Mouse (Mus musculus): ENCODE data around the gene Fezf1.

Fezf1 gene

DNA sequence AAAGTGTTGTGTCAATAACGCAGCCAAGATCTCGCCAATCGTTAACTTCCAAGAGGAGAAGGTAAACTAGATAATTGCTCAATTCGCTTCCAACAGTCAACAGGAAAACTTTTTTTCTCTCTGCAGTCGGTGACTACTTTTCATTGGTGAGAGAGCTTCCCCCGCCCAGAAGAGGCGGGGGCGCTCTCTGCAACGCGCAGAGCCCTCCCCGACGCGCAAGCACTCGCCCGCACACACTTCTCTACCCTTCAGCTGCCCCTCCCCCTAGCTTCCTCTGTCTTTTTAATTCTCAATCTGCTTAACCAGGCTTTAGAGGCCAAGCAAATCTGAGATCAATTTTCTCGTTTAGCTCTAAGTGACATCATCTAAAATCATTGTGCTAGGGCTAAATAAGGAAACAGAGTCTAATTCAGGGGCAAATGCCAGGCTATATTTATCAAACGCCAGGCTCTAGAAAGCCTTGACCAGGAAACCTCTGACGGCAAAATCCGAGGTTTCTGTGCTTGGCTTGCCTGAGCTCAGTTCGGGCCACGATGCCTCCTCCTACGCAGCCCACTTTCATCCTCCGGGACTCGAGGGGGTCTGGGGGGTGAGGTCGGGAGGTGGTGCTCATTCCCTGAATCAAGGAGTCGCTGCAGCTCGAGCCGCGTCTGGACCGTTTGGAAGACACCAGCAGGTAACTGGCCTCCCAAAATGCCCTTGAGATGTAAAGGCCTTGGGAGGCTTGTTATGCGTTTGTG lies at the start of gene Fezf1:
TSS of gene Fezf1 (minus strand) at position 50 of the 740 bp plus-strand sequence.
- no peak for DNase-seq (ENCODE audit: low spot score)

DNA sequence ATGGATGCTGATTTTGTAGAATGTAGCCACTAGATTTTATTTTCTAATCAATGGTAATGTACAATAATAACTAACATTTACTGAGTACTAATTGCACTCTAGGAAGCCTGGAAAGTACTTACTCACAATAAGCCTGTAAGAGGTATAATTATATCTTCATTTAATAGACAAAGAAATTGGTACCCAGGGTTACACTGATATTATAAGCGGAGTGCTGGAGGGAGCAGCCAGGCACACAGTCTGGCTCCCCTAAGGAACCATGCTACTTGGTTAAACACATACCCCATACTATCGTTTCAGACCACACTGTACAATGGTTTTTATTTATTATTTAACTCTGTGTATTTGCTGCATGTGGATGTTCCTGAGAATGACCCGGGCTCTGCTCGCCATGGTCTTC lies 46.5 kb upstream of the Fezf1 start:
- no peak for DNase-seq (ENCODE audit: low spot score)

DNA sequence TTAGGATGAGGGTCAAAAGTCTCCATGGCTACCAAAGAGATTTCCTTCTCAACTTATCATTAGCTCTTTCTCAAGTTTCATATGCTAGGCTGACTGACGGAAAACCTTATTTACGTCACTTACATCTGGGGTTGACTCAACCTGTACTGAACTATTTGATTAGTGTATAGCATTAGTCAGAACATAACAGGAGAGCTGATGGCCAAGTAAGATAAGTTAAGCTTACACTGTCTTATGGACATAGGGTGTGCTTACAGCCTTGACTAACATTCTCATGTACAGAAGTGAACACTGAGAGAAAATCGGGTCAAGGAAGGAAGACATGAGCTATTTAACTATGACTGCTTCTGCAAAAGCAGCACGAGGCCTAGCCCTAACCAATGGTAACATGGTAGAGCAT lies 40.6 kb upstream of the Fezf1 start:
- DNase-seq (ENCODE audit: low spot score): no peak

DNA sequence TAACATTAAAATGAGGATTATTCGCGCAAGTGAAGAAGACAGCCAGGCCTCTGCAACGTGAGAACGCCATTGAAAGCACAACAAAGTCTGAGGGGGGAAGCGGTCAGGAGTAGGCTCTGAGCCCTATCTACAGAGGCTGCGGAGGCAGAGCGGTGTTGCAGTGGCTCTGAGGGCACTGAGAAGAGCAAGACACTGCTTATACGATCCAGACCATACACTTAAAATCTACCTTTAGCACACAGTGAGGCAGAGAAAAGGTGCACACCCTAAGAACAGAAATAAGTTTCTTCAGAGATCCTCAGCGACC lies 33.3 kb upstream of the Fezf1 start:
- no peak for DNase-seq (ENCODE audit: low spot score)

DNA sequence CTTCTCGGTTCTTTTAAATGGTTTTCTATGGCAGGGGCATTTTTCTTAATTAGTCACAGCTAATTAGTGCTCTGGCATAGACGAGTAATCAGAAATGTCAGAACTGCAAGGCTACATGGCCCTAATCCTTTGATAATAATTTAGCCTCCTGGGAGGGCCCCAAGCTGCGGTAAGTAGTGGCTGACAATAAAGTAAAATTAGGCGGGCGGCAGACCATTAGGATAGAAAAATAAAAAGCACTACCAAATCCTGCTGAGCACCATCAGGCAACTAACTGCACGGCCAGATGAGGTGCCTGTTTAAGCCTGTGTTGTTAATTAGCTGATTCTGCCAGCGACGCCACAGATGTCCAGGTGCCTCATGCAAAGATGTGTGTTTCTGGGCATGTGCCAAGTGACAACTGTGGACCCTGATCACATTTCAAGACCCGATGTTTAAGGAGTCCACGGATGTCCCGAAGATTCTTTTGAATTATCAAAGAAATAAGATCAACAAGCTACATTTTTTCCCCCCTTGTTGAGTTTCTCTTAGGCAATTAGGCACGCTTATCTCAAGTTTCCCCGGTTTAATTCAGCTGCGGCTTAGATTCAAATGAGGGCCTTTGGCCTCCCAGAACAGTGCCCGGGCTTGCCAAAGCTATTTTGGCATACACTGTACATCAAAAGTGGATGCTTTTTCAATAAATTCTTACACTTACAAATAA lies 32.8 kb upstream of the Fezf1 start:
- no peak for DNase-seq (ENCODE audit: low spot score)

DNA sequence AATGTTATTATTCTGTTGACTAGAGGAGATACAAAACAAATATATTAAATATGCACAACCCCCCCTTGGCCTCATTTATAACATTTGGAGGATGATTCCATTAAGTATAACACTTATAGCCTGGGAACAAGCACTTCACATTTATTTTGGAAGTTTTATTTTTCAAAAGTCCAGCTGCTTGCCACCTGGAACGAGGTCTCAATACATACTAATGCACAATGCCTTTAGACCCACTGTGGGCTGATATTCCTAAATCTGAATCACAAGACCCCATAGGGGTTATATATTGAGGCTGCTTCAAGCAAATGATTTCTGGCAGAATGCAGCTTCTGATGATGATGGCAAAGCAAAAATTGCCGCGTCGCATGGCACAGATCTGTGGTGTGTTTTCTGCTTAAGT lies 25.3 kb upstream of the Fezf1 start:
- DNase-seq (ENCODE audit: low spot score): no peak

DNA sequence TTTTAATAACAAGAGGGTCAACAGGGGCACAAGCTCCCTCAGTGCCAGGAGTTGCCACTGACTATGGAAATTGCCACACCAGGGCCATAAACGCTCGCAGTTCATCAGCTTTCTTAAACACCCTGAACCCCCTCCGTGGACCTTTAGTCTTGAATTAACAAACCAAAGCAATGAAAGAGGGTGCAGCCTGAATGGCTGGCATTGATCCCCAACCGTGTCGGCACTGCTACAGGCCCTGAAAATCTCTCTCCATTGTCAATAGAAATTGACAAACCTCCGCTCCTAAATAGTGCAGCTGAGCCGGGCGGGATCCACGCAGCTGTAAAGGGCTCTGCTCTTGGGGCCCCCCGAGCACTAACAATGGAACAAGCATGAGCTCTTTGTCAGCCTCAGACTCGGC lies 24.8 kb upstream of the Fezf1 start:
- no peak for DNase-seq (ENCODE audit: low spot score)

DNA sequence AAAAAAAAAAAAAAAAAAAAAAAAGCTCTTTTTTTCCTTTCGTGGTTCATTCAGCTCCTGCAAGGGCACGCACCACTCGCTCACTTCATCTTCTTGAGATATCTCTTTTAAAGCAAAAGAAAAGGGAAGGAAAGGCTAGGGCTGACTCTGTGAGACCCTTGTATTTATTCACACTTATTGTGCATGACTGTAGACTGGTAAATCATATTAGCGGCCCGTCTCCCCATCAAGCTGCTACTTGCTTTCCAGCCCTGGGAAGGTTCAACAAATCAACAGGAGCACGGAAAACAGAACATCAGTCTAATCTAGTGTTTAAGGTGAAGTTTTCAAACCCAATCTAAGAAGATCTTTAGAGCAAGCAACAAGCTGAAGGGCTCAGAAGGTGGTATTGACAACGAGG lies 24.4 kb upstream of the Fezf1 start:
- DNase-seq (ENCODE audit: low spot score): no peak

DNA sequence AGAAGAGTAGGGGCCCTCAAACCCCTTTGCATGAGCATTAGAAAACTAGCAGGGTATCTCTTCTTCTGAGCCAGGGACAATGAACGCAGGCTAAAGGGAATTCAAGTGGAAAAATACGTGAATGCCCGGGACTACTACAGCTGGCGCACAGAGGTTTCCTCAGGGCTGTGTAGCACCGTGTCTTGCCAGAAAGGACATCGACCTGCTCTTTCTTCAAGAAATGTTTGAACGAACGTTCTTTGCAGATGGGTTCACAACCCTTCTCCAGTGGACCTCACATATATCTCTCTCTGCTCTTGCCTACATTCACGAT lies 12.5 kb upstream of the Fezf1 start:
- no peak for DNase-seq (ENCODE audit: low spot score)

DNA sequence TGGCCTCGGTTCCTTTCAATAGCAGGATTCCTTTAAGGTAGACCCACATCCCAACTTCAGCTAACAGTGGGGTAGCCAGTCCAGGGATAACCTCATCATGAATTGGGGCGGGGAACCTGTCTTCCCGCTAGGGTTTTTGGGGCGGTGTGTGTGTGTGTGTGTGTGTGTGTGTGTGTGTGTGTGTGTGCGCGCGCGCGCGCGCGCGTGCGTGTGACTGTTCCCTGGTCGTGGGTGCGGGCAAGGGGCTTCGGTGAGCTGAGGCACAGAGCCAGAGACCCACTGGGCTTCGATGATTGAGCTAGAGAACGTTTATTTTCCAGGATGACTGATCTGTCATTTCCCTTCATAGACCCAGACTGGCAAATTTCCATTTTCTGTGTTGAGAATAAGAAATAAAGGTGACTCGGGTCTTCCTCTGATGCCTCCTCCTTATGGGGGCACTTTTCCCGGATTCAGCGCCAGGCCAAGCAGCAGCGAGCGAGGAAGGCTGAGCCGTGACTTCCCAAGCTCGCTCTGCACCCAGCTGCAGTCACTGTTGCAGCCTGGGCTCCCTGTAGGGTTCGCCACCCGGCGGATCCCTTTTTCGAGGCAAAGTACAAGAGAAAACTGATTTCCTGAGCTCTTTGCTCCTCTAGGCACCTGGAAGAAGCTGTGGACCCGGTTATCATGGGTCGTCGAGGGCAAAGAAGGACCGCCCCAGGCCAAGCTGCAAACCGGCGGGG lies 12.0 kb upstream of the Fezf1 start:
- DNase-seq (ENCODE audit: low spot score): no peak

DNA sequence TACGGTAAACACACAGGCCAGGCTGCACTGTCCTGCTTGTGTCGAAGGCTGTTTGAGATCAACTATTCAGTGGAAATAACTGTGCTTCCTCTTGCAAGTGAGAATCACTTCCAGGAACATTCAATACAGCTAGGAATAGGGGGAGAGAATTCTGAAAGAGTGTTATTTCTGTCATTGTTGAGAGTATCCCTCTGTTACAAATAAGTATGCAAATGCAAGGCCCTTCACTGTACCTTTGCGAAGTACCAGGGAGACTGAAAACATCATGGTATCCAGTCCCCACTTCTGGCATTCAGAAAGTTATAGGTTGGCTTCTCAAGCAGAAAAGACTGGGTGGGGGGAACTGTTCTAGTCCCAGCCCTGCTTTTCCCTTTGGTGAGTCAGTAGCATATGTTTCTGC lies 9.8 kb upstream of the Fezf1 start:
- no peak for DNase-seq (ENCODE audit: low spot score)

DNA sequence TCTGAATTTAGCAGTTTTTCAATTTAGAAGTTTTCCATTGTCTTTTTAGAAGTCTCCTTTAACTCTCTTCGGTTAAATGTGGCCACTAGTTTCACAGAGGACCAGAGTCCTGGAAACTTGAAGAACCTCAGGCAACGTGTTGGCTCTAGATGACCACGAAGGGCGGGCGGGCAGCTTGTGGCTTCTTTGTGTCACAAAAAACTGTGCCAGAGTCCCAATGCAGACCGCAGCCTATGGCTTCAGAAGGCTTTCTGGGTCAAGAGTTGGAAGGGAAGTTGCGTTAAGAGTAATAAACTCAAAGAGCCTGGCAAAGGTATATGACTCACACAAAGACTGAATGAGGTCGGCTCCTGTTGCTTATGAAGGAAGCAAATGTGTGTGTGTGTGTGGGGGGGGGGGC lies 7.0 kb upstream of the Fezf1 start:
- no peak for DNase-seq (ENCODE audit: low spot score)

DNA sequence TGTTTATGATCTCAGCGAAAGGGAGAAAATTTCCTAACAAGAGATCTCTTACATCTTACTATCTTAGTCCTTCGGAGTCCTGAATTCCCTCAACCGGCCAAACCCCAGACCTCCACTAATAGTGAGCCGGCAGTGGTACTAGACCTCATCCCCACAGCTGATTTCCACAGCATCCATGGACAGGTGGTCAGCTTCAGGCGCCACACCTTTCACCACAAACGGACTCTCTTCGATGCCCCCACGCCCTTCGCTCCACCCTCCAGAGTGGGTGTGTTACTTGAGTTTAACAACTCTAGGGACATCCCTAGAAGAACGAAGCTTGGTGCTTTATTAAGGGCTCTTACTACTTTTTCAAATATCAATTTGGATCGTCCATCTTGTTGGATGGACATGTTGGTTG lies 6.5 kb upstream of the Fezf1 start:
- DNase-seq (ENCODE audit: low spot score): no peak

DNA sequence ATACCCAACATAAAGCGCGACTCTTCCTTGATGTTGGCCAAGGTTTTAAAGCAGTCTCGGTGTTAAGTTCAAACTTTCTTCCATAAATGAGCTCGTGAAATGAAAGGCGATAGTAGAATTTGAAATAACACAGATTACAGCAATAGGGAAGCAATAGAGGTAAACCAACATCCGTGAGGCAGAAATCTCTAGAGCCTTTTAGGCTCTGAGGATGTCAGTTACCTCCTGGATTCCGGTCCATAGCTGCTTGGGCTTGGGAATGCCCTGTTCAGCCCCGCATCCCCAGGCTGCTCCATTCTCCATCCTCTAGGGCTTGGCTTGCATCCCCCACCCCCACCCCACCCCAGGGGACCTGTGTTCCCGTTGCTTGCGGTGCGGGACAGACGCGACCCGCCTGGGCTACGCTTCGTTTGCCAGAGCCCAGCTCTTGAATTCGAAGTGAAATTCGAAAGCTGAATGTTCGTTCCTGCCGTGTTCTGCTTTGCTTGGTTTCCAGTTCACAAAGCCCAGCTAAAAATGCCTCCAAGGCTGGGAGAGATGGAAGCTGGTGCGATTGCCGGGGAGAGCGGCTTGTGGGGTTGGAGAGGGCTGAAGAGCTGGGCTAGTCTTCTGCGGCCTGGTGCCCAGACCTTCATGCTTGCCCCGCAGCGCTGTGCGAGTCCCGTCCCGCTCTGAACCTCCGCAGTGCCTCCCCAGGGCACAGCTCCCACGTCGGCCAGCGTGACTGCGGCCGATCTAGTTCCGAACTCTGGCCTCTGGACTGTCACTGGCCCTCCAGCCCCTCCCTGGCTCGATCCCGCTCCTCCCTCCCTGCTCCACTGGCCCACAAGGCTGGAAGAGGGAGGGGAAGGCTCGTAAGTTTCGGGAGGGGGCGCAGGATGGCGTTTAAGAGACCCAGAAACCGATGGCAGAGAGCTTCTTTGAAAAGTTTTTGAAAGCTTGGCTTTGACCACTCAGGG lies 5.5 kb upstream of the Fezf1 start:
- no peak for DNase-seq (ENCODE audit: low spot score)

DNA sequence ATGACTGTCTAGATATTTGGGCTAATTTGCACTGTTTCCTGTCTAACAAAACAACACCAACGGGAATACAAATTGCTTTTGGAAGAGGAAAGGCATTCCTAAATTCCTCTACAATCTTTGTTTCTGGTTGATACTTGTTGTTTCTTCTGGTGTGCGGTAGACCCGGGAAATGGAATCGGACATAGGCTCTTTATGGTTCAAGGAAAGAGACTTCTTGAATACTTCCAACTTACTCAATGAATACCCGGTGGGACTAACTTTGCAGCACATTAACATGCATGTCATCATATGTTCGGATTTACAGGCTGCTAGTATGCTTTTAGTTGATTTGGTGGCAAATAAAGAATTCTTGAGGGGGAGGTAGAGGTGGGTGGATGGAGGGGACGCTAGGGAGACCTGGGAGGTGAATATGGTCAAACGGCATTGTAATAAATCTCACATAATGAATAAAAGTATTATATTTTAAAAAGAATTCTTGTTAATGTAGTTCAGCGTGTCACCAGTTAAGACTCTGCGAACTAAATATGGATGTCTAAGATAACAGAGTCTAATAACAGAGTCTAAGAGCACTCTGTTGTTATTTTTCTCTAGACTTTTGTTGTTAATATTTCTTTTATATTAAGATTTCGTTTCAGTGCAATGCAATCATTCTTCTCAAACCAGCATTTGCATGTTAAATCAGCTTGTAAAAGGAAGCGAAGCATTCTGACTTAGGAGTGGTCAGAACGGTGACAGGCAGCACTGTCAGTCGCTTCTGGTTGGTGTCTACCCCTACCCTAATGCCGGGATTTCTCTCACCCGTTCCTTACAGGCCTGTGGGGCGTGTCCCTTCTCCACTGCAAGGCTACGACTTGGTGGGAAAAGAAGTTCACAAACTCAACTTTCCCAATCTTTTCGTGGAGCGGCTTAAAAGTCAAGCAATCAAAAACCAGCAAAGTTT lies 4.3 kb upstream of the Fezf1 start:
- no peak for DNase-seq (ENCODE audit: low spot score)

DNA sequence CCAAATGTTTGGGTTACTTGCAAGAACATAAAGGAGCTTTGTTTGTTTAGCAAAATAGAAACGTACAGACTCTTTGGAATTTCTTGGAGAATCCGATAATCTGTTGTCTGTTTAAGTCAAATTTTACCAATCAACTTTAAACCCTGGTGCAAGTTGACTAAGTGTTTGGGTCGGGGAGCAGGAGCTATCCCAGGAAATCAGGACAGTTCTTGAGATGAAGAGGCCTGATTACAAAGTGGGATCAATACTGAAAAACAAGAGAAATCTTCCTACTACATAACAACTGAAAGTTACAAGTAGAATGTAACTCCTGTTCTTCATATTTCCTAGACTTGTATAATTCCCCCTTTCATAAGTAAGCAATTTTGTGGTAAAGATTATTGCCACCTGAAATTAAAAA lies 3.3 kb upstream of the Fezf1 start:
- DNase-seq (ENCODE audit: low spot score): no peak

DNA sequence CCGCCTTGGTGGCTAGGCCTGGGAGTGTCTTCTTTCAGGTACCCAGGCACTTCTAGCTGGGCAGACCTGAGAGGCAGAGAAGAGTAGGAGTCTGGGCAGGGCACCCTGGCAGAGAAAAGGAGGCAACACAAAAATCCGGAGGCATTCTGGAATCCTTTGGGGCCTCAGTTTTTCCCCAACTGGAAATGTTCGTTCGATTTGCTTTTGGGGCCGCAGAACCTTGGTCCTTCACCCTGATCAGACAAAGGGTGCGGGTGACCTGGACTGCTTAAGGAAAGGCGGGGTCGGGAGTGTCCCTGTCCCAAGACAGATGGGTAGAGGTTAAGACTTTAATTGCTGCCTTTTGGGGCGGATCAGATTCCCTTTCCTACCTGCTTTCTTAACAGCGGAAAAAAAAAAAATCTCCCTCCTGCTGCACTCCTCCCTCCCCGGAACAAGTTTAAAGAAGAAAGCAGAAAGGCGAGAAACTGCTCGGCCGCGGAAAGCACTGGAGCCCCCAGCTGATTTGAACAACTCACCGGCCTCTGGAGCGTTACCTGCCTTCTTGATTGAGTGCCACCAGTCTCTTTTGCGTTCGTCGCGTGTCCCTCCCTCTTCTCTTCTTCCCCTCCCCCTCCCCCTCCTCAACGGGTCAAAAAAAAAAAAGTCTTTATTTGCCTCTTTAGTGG lies 2.3 kb upstream of the Fezf1 start:
- no peak for DNase-seq (ENCODE audit: low spot score)

DNA sequence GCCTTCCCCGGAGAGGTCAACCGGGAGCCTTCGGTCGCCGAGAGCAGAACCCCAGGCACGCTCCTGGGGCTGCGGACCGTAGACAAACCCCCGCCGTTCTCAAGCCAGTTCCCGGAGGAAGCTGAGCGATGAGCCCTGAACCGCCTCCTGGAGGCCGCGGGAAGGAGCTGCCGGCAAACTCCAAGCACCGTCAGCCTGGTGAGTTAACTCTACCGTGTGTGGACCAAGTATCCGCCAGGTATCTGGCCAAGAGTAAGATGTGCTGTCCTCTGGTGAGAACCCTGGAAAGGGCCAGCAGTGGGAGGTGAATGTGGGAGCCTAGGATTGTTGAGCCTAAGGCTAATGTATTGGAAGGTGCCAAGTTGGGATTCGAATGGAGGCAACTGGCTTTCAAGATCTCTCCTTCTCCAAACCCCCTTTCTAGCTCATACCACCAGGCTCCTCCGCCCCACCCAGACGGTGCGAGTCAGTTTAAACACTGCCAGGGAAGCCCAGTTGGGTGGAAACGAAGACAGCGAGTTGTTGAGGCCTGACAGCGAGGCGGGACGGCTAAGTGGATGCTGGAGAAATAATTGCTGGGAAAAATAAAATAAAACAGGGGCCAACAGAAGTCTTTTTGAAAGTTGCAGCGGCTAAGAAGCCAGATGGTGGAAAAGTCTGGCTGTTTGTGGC lies 1.6 kb upstream of the Fezf1 start:
- no peak for DNase-seq (ENCODE audit: low spot score)

DNA sequence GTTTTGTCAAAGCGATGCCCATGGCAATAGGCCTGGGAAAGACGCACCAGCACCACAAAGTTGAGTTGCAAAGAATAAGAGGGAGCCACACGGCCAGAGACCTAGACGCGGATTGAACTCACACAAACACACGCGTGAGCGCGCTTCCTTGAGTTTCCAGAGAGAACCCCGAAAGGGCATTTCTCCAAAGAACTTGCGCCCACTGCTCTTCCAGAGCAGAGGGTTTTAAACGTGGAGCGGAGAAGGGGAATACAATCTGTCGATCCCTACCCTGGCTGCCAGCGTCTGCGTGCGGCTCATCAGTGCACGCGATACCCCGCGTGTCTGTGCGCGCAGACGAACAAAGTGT lies 865 bp upstream of the Fezf1 start:
- no peak for DNase-seq (ENCODE audit: low spot score)

Measured in urinary bladder, postnatal 10 days (tissue).